Mouse (Mus musculus) midbrain, embryonic 10.5 days (tissue): ENCODE results near the gene Spz1. TPM values are rescaled to one million over a fixed set of nuclear protein-coding genes. Genes with fewer than 3 reads are reported as not detected.
"Not testable (repeated sequence)": the region's sequence is repeated elsewhere in the genome, so short reads cannot be mapped to it uniquely, and the experiment has no call there.

Experiments
- DNase-seq: peaks from one replicate; pipeline ENCODE4 v3.0.0-alpha.2; 2017; ENCODE audit warnings: low spot score
- H3K27ac ChIP-seq: fragments of 300-500 bp; sonication (generic); replicated peaks from 2 replicates; pipeline ENCODE4 v1.5.1; 2016; ENCODE audit warnings: mild to moderate bottlenecking
- H3K27me3 ChIP-seq: fragments of 300-500 bp; sonication (generic); 2 replicates; pipeline ENCODE4 v1.6.1; 2016; ENCODE audit warnings: low read depth, mild to moderate bottlenecking; ENCODE audit not compliant: poor library complexity, severe bottlenecking
- H3K36me3 ChIP-seq: fragments of 300-500 bp; sonication (generic); 2 replicates; pipeline ENCODE4 v1.6.1; 2016; ENCODE audit warnings: mild to moderate bottlenecking, moderate library complexity
- H3K4me1 ChIP-seq: fragments of 300-500 bp; sonication (generic); 2 replicates; pipeline ENCODE4 v1.6.1; 2016
- H3K4me3 ChIP-seq: fragments of 300-500 bp; sonication (generic); 2 replicates; pipeline ENCODE4 v1.5.1; 2016; ENCODE audit warnings: mild to moderate bottlenecking, moderate library complexity
- H3K9me3 ChIP-seq: fragments of 300-500 bp; sonication (generic); replicated peaks from 2 replicates; pipeline ENCODE4 v1.6.1; 2016; ENCODE audit warnings: mild to moderate bottlenecking
- WGBS: fragments of 180-500 bp; shearing (Covaris S2); methylation state at CpG from one replicate; pipeline ENCODE4 v1.1.7; 2016; 5-methylcytosine and 5-hydroxymethylcytosine counted together
- polyA plus RNA-seq: library from polyadenylated mRNA; unstranded; fragments of >200 nt; fragmentation: Nextera tagmentation; extraction: Ambion mirVana; gene quantifications from 2 replicates; pipeline ENCODE4 v1.2.1, GENCODE M21; 2016

Spz1 gene
- not detected in 2 replicates for polyA plus RNA-seq

DNA sequence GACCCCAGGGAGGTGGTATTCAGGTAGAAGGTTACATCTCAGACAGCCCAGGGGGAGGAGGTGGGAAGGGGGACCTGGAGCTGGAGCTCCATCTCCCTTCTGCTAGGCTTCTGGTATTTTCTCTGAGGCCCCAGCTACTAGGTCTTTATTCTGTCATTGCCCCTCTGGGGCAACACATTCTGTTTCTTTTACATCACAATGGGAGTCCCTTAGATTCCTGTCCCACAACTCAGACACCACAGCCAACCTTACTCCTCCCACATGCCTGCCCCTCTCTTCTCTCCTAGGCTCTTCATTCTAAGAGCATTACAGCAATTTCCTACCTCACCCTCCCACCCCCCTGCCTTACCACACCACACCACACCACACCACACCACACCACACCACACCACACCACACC lies at the start of gene Spz1:
Spz1 (minus strand) TSS at position 101 of the 400 bp plus-strand sequence.
- H3K4me3 ChIP-seq, result no peak within 1 kb of the TSS
- peaks cover 23% of the 10 kb centered on the region for H3K4me1 ChIP-seq
- DNase-seq, result no peak
- no peak within 1 kb of the TSS; the same call in 1 of the 2 replicates for H3K27ac ChIP-seq
- H3K9me3 ChIP-seq, result no peaks in the 10 kb centered on the region
- H3K27me3 ChIP-seq, result no peaks in the 10 kb centered on the region
- no peaks in the 10 kb centered on the region for H3K36me3 ChIP-seq

DNA sequence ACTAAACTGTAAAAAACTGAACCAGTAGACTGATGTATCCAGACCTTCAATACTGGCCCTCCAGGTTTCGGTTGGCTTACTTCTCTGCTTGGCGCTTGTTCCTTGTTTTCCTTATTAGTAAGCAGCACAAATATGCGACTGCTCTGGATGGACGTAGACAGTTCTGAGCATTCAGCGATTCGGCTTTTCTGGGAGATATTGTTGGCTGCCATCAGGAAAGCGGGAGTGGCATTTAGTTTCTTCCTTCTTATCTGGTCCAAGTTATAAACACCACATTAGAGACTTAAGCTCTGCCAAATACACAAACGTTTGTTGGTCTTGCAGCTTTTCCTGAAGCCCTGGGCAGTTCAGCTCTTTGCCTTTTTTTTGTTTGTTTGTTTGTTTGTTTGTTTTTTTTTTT lies 40.5 kb upstream of the Spz1 start:
- WGBS, result 93% methylated on average over 8 of the region's 8 CpGs
- no peaks in the 10 kb centered on the region for H3K36me3 ChIP-seq
- no peaks in the 10 kb centered on the region for H3K9me3 ChIP-seq
- peaks cover 18% of the 10 kb centered on the region for H3K4me1 ChIP-seq
- H3K27me3 ChIP-seq, result peaks cover 12% of the 10 kb centered on the region; the same call in 1 of the 2 replicates
- no peak for DNase-seq
- no peak overlapping the region for H3K27ac ChIP-seq
- H3K4me3 ChIP-seq, result no peak overlapping the region

DNA sequence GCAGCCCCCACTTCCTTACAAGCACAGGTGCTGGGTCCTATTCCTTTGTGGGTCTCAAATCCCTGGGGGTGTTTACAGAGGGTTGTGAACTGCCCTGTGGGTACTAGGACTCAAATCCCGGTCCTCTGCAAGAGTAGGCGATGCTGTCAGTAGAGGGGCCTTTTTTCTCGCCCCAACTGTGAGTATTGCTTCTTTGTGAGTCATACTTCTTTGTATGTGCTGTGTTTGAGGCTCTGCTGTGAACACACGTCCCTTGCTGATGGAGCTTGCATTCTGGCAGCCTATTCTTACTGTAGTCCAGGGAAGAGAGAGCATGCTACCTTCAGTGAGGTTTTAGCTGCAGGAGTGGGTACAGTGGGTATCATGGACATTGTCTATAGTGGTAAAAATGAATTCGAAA lies 39.2 kb upstream of the Spz1 start:
- WGBS, result 84% methylated on average over 5 of the region's 5 CpGs
- Histone ChIP-seq H3K36me3 (no peaks in the 10 kb centered on the region), H3K4me3 (no peak overlapping the region), H3K4me1 (peaks cover 25% of the 10 kb centered on the region), H3K27me3 (peaks cover 12% of the 10 kb centered on the region; the same call in 1 of the 2 replicates), H3K9me3 (no peaks in the 10 kb centered on the region), H3K27ac (no peak overlapping the region)
- no peak for DNase-seq

DNA sequence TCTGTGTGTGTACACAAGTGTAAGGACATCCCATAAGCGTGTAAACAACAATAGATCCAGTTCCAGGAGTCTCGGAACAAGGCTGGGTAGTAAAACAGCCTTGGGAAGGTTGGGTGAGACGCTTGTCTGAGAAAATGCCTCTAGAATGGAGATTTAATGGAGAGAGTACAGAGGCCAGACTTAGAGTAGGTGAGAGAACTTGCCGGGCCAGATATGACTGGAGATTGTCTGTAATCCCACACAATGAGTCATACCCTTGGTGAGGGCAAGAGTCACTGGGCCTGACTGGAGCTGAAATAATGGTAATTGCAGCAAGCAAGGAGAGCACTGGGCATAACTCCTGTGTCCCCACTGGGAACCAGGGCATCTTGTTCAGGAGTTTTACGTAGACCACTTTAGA lies 37.1 kb upstream of the Spz1 start:
- H3K27me3 ChIP-seq, result peaks cover 12% of the 10 kb centered on the region; the same call in 1 of the 2 replicates
- H3K4me3 ChIP-seq, result no peak overlapping the region
- DNase-seq, result no peak
- no peaks in the 10 kb centered on the region for H3K36me3 ChIP-seq
- H3K9me3 ChIP-seq, result no peaks in the 10 kb centered on the region; the same call in 1 of the 2 replicates
- no peak overlapping the region for H3K27ac ChIP-seq
- 88% methylated on average over 5 of the region's 5 CpGs for WGBS
- H3K4me1 ChIP-seq, result peaks cover 35% of the 10 kb centered on the region

DNA sequence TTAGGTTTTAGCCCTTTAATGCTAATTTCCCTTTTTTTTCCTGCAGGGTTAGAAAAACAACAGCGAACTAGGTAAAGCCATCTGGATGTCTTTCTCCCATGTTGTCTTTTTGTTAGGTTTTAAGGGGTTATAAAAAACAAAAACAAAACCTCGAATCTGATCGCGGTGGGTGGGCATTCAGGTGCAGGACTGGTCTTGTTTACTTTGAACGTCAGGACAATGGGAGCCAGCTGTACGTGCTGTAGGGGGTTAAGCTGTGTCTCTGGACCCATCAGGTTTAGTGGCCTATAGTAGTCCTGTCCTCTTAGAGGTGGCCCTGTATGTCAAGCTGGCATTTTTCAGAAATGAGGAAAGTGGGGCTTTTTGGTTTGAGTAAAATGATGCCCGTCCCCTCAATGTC lies 35.9 kb upstream of the Spz1 start:
- Histone ChIP-seq H3K4me1 (peaks cover 35% of the 10 kb centered on the region), H3K27ac (peak overlapping the region; percentile 89), H3K4me3 (peak overlapping the region; percentile 82), H3K27me3 (peaks cover 12% of the 10 kb centered on the region; the same call in 1 of the 2 replicates), H3K9me3 (no peaks in the 10 kb centered on the region; the same call in 1 of the 2 replicates), H3K36me3 (no peaks in the 10 kb centered on the region)
- 5% methylated on average over 7 of the region's 7 CpGs for WGBS
- no peak for DNase-seq

DNA sequence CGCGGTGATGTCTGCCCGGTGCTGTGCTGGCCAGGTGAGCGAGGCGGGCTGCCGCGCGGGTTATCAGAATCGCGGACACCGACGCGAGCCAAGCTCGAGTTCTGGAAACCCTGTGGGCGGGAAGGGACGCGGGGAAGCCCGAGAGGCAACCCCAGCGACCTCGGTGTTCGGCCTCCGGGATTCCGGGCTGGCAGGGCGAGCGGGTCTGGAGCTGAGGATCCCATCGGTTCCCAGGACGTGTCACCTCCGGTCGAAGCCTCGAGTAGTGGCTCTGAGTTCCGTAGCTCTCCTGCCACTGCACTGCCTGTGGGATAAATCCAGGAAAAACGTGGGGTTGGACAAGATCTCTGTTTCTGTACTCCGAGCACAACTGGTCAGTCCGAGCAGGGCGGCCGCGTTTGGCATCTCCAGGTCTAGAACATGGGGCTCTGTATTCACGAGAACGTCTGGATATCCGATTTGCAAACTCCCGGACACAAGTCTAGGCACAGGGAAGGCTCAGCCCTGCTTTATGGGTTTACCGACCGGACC lies 35.3 kb upstream of the Spz1 start:
- Histone ChIP-seq H3K4me1 (peaks cover 35% of the 10 kb centered on the region), H3K27me3 (peaks cover 12% of the 10 kb centered on the region; the same call in 1 of the 2 replicates), H3K4me3 (peak overlapping the region; percentile 82), H3K27ac (peak overlapping the region; percentile 89), H3K36me3 (no peaks in the 10 kb centered on the region), H3K9me3 (no peaks in the 10 kb centered on the region; the same call in 1 of the 2 replicates)
- DNase-seq, result no peak
- WGBS, result under 1% methylated on average over 43 of the region's 43 CpGs

DNA sequence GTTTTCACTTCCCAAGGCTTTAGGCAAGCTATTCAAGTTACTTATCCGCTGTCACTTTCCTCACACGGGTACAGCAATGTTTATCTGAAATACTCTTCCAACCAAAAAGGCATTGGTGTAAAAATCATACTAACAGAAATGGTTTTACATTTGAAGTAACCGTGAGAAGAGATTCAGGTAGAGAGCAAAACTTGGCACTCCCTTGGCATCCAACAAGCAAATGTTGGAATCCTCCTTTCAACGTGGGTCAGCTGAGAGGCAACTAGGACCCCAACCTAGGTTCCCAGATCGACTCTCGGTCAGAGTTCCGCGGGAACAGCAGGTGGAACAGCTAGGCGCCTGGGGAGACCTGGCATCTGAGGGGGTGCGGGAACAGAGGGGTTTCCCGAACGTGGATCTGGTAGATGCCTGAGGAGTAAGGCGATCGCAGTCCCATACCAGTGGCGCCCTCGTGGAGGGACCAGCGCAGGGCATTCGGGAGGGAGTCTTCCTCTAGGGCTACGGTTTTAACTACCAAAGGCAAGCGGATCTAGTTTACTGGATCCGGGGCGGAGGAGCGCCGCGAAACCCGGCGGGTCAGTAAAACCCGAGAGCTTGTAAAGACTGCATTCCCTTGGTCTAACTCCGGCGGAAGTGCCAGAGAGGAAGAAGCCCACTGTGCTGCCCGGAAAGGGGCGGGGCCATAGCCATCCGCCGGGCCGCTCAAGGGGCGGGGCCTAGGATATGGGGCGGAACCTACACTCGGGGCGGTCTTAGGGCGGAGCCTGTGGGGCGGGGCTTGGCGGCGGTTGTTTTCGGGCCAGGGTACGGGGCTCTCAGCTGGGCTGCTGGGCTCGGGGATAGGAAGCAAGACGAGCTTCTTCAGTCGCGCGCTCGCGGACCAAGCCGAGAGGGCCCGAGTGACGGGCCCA lies 34.6 kb upstream of the Spz1 start, which contains the start of gene Serinc5:
Serinc5 (plus strand) TSS at position 781 of the 911 bp plus-strand sequence.
- no peaks in the 10 kb centered on the region for H3K36me3 ChIP-seq
- H3K27me3 ChIP-seq, result peaks cover 12% of the 10 kb centered on the region; the same call in 1 of the 2 replicates
- peak within 1 kb of the TSS; percentile 82 for H3K4me3 ChIP-seq
- peak within 1 kb of the TSS; percentile 89 for H3K27ac ChIP-seq
- peak; percentile 98 for DNase-seq
- H3K4me1 ChIP-seq, result peaks cover 35% of the 10 kb centered on the region
- WGBS, result under 1% methylated on average over 55 of the region's 55 CpGs
- H3K9me3 ChIP-seq, result no peaks in the 10 kb centered on the region; the same call in 1 of the 2 replicates

DNA sequence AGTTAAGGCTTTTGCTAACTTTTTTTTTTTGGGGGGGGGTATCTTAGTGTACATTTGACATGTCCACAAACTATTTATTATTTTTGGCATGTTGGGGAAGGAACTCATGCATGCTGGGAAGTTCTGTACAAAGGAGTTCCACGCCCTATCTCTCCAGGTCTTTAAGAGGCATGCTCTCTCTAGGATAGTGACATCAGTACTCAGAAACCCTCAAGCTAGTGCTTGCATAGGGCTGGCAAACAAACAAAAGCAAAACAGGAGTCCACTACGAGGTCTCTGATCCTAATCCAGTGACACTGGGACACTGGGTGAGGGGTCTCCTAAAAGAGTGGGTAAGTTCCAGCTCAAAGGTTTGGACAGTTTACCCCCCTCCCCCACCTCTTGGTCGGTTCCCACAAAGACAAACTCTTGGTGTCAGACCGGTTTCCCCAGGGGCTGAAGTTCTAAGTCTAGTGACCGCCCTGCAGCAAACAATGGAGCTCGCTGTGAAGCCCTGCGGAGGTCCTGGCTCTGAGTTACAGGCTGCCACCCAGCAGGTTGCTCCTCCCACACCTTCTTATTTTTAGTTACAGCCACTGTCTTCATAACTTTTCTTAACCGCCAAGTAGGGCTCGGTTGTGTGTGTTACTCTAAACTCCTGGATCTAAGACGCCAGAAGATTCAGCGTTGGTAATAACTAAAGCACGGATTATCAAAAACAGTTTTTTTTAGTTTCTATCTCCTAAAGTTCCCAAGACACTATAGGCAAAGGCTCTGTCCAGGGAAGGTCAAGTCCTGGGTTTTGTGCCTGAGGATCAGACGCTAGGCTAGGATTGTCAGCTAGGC lies 33.7 kb upstream of the Spz1 start:
- Histone ChIP-seq H3K27ac (peak overlapping the region; percentile 89), H3K4me1 (peaks cover 35% of the 10 kb centered on the region), H3K9me3 (no peaks in the 10 kb centered on the region; the same call in 1 of the 2 replicates), H3K27me3 (peaks cover 12% of the 10 kb centered on the region; the same call in 1 of the 2 replicates), H3K36me3 (no peaks in the 10 kb centered on the region), H3K4me3 (peak overlapping the region; percentile 82)
- peak; percentile 51 for DNase-seq
- WGBS, result 7% methylated on average over 13 of the region's 13 CpGs

DNA sequence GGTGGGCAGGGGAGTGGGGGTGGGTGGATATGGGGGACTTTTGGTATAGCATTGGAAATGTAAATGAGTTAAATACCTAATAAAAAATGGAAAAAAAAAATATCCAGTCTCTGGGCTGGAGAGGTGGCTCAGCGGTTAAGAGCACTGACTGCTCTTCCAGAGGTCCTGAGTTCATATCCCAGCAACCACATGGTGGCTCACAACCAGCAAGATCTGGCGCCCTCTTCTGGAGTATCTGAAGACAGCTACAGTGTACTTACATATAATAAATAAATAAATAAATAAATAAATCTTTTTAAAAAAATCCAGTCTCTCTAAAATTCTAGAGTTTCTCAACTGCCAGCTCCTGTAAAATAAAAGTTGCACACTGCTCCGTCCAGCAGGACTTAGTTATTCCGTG lies 29.3 kb upstream of the Spz1 start:
- WGBS, result 82% methylated on average over 4 of the region's 4 CpGs
- not testable (repeated sequence) for H3K27ac ChIP-seq

DNA sequence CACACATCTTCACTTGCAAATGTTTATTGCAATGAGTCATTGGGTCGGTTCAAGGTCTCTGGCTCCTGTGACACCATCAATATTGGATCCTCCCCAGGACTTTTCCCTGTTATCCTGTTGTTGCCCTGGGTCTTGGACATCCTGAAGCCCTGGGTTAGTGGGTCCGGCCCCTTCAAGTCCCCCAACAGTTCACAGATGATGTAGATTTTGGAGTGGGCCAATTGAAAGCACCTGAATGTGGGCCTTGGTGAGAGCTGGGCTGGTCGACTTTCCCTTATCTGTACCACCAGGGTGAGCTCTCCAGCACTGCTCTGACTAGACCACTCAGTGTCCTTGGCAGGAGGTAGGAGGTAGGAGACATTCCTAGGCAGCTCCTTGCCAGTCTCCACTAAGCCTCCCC lies 19.5 kb upstream of the Spz1 start:
- peak overlapping the region; percentile 80; the same call in 1 of the 2 replicates for H3K27ac ChIP-seq
- no peaks in the 10 kb centered on the region for H3K27me3 ChIP-seq
- peaks cover 47% of the 10 kb centered on the region for H3K4me1 ChIP-seq
- WGBS, result 75% methylated on average over 3 of the region's 3 CpGs
- no peak overlapping the region for H3K4me3 ChIP-seq
- H3K36me3 ChIP-seq, result no peaks in the 10 kb centered on the region
- DNase-seq, result no peak
- no peaks in the 10 kb centered on the region for H3K9me3 ChIP-seq

More for the DNA sequence above, 29.3 kb upstream of the Spz1 start:
- not testable (repeated sequence) for H3K4me3 ChIP-seq, DNase-seq, H3K9me3 ChIP-seq, H3K27me3 ChIP-seq, H3K36me3 ChIP-seq
- peaks cover 11% of the 10 kb centered on the region for H3K4me1 ChIP-seq

DNA sequence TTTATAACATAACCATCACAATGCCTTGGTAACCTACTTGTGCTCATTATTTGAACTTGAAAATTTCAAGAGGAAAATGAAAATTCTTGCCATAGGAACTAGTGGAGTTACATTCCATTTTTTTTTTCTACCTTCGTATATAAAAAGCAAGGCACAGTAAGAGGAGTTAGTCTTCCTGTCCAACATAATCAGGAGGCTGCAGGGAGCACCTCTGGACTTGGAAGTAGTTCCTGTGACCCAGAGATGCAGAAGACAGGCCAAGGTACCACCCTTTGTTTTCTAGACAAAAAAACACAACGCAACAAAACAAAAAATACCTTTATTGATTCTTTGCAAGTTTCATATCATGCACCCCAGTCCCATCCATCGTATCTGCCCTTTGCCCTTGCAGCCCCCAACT lies 18.9 kb upstream of the Spz1 start:
- Histone ChIP-seq H3K4me1 (peaks cover 48% of the 10 kb centered on the region), H3K27ac (peak overlapping the region; percentile 80), H3K27me3 (no peaks in the 10 kb centered on the region), H3K36me3 (no peaks in the 10 kb centered on the region), H3K4me3 (no peak overlapping the region), H3K9me3 (no peaks in the 10 kb centered on the region)
- 83% methylated on average over 3 of the region's 3 CpGs for WGBS
- DNase-seq, result no peak

DNA sequence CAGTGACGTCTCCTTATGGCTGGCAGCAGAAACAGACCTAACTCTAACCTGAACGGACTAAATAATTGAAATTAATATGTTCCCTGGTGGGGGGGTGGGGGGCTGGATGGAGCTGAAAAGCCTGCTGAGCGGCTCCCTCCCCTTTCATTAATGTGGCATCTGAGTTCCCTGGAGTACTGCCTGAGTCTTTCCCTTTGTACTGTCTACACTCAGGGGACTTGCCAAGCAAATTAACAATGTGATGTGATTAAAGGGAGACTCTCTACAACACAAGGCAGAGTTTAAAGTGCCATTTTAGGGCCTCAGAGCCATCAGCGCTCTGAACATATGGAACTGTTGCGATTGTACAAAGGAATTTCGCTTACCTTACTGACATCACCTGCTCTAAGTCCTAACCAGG lies 18.5 kb upstream of the Spz1 start:
- peaks cover 48% of the 10 kb centered on the region for H3K4me1 ChIP-seq
- no peaks in the 10 kb centered on the region for H3K27me3 ChIP-seq
- WGBS, result 50% methylated on average over 6 of the region's 6 CpGs
- no peaks in the 10 kb centered on the region for H3K36me3 ChIP-seq
- no peak for DNase-seq
- H3K4me3 ChIP-seq, result peak overlapping the region; percentile 12; the same call in 1 of the 2 replicates
- H3K9me3 ChIP-seq, result no peaks in the 10 kb centered on the region
- H3K27ac ChIP-seq, result peak overlapping the region; percentile 80
